Mouse (Mus musculus) ES-CJ7 (cell line): ENCODE data around the gene Lilra5.
"Not testable (repeated sequence)": the region's sequence is repeated elsewhere in the genome, so short reads cannot be mapped to it uniquely, and the experiment has no call there.

ENCODE experiments used
- DNase-seq: peaks from one replicate; pipeline ENCODE4 v3.0.0; 2011; ENCODE audit warnings: low read depth, low spot score

Lilra5 gene

DNA sequence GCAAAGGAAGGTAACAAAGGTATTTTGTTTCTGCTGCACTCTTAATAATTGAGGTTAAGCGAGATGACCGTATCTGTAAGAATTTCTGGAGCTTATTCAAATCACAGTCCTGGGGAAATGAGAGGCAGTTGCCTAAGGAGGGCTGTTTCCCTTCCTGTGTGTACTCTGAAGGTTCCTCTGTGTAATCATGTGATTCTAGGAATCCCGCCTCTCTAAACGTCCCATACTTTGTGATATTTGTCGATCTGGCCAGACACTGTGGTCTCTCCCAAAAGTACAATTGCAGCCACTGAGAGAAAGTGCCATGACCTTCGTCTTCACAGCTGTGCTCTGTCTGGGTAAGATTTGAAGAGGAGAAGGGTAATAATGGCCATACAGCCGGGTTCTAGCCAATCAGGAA, at the start of gene Lilra5:
Lilra5 (plus strand) TSS at position 301 of the 400 bp plus-strand sequence.
- DNase-seq = no peak

DNA sequence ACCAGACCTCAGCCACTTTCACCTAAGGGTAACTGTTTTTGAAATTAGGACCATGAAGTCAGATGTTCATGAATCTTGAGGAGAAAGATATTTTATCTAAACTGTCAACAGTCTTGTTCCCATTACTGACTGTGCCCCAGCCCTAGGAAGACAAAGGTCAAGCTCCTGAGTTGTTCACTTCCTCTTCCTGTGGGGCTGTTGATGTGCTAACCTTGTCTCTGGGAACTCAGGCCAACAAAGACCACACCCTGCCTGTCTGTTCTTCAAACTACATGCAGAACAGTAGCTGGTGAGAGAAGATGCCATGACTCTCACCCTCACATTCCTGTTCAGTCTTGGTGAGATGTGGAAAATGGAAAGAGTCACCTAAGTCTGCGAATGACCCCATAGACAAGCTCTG, 30.4 kb upstream of the Lilra5 start:
- DNase-seq = no peak

DNA sequence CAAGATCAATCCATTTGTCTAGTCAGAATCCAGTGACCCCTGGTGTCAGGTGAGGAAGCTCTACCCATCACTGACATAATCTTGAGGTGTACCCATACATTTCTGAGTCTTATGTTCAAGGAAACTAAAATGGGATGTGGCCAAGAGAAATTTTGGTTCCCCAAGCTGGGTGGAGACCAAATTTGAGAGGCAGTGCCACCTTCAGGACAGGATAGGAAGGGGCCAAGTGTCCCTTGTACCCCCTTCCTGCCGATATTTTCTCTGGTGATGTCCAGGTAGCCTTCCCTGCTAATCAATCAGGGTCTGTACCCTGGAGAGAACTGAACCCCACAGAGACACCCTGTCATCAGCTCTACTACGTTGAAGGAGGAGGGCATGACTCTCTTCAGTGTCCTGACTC, 28.9 kb upstream of the Lilra5 start:
- no peak for DNase-seq

DNA sequence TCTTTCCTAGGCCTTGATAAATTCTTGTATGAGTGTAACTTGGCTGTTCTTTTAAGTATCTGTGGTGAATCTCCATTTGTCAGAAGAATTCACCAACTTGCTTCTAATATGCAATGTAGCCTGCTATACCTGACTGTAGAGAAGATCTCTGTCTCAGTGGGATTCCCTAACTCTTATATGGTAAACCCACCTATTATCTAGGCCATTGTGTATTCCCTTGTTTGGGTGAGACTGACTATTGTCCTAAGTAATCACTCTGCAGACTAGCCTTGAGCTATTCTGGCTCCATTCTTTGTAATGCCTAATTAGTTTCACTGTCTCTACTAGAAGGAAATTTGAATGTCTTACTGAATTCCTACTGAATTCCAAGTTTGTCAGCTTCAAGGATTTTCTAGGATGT, 24.1 kb upstream of the Lilra5 start:
- DNase-seq = peak; percentile 53

DNA sequence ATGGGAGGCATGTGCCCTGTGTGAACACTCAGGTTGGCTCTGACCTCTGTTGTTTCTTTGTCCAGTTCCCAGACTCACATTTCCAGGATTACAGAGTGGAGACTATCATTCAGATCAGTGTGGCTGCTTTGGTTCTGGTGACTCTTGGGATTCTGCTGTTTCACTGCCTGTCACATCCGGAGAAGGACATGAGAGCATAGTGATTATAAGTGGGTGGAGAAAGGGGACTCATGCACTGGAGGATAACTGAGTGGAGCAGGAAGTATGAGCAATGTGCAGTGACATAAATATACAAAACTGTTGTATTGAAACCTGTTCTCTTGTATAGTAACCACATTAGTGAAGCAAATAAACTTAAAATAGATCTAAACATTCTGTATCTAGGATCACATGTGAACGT, 22.2 kb upstream of the Lilra5 start:
- DNase-seq = no peak

DNA sequence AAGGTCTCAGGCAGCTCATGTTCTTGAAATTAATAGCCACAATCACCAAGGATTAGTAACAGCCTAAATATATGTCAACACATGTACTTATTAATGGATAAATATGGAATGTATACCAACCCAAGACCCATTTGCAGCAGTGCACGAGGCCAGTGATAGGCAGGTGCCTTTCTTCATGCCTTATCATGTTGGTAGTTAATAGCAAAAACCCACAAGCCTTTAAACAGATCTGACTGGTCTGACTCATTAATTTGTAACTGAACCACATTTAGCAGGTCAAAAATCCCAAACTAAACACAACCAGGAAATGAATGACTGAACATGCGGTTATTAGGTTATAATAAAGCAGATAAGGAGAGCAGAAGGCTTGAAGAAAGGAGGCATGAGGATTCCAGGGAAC, 21.7 kb upstream of the Lilra5 start:
- DNase-seq = no peak

DNA sequence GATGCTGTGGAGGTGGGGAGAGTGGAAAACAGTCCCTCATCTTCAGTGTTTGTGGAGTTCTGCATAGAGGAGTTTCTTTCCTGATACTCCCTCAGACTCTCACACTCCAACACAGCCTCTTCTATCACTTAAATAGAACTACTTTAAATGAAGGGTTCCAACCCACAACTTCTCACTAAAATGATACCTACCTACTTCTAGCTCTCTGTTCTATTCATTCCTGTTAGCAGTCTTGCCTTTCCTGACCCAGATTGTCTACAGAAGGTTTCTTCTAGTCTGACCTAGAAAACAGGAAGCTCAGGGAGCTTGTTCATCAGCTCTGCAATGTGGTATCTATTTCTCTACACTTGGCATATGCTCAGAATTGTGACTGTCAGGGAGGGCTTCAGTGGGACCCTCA, 2.0 kb upstream of the Lilra5 start:
- DNase-seq = no peak

DNA sequence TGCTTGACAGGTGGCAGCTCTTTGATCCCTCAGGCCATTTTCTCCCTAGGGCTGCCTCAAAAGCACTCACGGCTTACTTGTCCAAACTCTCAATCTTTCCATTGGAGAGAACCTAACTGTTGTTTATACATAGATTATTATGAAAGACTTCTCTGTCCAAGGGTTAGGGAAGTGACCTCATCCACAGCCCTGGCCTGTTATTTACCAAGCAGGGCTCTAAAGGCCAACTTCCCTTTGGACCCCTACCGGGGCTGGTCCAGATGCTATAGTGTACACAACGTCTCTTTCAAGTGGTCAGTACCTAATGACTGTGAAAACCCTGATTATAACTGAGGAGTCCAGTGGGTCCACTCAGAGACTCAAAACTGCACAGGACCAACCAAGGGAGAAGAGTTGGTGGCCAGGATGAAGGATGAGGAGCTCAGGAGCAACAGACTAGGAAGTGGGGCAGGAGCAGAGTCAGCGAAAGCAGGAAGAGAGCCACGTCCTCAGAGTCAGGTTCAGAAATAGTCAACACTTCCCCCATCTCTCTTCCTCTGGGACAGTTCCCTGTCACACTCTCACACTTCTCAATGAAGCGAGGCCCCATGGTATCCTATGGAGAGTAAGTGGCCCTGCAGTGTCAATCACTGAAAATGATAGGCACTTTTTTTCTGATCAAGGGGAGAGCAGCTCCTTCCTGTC, 1.6 kb downstream of the Lilra5 start:
- DNase-seq = no peak

DNA sequence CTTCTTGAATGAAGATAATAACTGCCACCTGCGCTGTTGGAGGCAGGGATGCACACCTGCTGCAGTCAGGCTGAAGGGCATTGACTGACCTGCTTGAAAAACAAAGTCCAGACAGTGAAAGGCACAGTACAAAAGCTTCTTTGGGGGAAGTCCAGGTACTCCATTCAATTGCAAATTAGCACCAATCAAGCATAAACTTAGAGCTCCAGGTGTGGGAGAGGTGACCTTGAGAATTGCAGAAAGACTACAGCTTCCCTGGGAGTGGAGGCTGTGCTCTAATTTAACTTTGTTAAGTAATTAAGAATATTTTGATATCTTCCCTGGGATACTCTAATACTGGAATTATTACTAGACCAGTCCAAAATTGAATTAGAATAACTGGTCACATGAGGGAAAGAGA, 13.7 kb downstream of the Lilra5 start:
- DNase-seq = peak; percentile 93

DNA sequence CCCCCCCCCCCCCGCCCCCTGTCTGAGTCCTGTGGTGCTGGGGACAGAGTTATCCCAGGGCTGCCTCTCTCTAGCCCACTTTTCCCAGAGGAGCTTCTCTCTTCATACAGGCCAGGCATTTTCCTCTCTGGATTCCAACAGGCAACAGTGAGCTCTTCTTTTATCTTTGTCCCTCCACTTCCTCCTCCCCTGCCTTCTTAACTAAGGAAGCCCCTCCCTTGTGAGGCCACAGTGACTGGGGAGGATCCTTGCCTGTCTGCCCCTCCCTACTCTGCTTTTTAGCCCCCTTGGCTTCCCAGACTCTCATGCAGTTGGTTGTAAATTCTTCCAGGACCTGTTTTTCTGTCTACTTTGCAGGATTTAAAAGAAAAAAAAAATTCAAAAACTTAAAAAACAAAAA, 18.5 kb downstream of the Lilra5 start:
- not testable (repeated sequence) for DNase-seq

DNA sequence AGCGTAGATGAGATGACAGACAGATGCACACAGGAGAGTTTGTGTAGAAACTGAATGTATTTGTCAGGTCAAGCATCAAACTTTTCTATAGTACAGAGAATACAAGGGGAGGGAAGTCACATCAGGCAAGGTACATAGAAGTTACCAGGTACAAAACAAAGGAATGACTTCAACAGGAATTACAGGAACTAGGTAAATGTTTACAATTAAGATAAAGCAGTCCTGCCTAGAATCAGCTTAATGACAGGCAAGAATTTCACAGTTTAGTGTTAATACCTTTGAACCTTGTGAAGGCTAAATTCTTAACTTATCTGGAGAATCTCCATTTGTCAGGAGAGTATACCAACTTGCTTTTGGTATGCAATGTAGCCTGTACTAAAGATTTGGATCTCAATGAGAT, 23.0 kb downstream of the Lilra5 start:
- peak; percentile 58 for DNase-seq

DNA sequence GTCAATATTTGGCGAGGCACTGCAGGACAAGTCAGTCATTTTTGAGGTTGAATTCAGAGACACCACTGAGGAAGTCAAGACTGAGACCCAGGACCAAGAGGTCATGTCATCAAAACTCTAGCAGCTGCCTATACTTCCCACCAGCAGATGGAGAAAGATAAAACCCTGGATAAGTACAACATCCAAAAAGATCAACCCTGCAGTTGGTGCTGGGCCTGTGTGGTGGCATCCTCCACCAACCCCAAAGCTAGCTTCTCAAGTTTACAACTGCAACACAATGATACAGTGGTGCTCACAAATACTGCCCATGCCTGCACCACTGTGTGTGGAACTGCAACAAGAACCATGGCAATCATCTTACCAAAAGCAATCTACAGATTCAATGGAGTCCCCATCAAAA, 34.6 kb downstream of the Lilra5 start:
- not testable (repeated sequence) for DNase-seq

DNA sequence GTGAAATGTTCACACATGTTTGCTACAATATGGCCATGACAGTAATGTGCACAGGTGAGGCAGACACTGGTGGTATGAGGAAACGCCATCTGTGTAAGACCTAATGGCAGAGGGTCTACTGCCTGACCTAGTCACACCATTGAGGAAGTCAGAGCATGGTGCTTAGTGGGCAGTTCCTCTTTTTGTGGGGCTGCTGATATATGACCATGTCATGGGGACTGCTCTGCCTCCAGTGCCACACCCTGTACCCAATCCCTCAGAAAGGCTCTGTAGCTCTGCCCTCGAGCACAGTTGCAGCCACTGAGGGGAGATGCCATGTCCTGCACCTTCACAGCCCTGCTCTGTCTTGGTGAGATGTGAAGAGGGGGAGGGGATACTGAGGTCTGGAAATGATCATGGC, 36.3 kb downstream of the Lilra5 start:
- DNase-seq = not testable (repeated sequence)

DNA sequence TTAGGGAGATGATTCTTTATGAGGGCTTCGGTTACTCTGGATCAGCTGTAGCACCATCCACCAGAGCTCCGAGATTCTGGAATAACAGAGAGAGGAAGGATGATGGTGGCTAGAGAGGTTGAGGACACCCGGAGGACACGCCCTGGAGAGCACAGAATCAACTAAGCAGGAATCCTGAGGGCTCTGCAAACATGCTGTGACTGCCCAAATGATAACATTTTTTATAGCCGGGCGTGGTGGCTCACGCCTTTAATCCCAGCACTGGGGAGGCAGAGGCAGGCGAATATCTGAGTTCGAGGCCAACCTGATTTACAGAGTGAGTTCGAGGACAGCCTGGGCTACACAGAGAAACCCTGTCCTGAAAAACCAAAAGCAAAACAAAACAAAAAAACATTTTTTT, 37.9 kb downstream of the Lilra5 start:
- DNase-seq = not testable (repeated sequence)

DNA sequence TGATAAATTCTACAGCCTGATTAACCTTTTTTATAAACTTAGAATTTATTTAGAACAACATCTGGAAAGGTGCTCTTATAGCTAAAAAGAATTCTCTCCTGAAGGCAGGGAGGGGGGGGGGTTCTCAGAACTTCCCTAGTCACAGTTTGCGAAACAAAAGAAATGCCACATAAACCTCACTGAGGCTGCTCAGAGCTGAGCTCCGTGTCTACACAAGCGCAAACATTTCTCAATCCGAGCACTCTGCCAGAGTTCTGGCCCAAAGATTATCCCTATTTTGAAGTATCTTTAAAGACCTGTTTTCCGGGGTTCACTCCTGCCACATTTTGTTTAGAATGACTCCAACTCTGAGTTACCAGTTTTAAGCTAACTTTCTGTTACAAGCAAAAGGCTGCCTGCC, 55.1 kb downstream of the Lilra5 start:
- DNase-seq = no peak
